Mouse (Mus musculus) brain, embryonic 14.5 days (tissue): ENCODE data around the gene Gpx3.

Experiments used
- CTCF ChIP-seq: fragments of 200-500 bp; IDR thresholded peaks from 2 replicates; pipeline ENCODE4 v1.5.1; 2012; ENCODE audit warnings: inconsistent platforms, mild to moderate bottlenecking, moderate library complexity, borderline replicate concordance; ENCODE audit not compliant: insufficient read depth, insufficient read length; ENCODE audit errors: extremely low read depth
- POLR2A ChIP-seq: fragments of 200-500 bp; IDR thresholded peaks from 2 replicates; pipeline ENCODE4 v1.6.1; 2012; ENCODE audit warnings: mild to moderate bottlenecking, inconsistent platforms, borderline replicate concordance; ENCODE audit not compliant: poor library complexity, insufficient read depth, insufficient read length, severe bottlenecking; ENCODE audit errors: extremely low read depth

DNA sequence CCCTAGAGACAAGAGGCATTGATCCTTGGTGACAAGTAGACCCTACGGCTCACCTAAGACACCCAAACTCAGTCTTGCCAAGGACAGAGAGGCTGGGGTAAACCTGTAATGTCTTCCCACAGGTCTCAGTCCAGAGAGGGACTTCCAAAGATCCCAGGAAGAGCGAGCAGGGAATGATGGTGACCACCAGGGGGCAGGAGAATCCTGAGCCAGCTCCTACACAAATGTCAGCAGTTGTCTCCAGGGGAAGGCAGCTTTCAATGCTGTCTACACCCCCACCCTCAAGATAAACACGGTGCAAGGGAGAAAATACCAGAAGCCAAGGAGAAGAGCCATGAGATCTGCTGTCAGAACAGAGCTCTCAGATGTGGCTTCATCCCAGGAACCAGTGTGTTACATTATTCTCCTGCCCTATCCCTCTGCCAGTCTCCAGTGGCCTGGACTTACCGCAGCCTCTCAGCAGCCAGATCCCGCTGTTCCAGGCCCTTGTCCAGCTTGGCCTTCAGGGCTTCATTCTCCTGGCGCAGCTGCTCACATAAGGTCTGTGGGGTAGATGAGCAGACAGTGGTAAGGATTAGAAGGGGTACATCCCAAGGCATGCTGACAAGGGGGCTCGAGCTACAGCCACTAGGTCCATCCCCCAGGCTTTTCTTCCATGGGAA lies 28.2 kb downstream of the Gpx3 start:
- TF ChIP-seq CTCF (peak; percentile 72), POLR2A (no peak)
